Mouse (Mus musculus): ENCODE results near the gene Me1.

DNA sequence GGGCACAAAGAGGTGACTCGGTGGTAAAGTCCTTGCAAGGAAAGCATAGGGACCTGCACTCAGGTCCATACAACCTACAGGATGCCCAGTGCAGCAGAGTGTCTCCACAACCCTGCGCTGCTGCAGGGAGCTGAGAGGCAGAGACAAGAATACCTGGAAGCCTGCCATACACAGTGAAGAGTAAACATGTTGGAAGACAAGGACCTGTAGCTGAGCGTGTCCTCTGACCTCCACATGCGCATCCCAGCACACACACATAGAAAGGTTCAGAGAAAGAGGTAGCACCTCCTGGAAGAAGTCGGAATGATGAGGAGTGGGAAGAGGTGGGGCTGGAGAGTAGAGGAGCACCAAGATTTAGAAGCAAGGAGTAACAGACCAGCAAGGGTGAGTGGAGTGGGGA is 161.7 kb downstream of the Me1 start:
- TF ChIP-seq CTCF (IDR thresholded peaks at IDR 0.05; ENCODE audit: borderline replicate concordance, insufficient read depth, low read depth, low read length) (no peak), POLR2A (IDR thresholded peaks at IDR 0.05; ENCODE audit: borderline replicate concordance, insufficient read depth, low read length) (no peak)

All from cerebellum, adult 2 months (tissue).